Mouse (Mus musculus) heart, postnatal 0 days (tissue): ENCODE results near the gene Nmrk2.

Experiments used
- CTCF ChIP-seq: IDR thresholded peaks from 2 replicates; pipeline ENCODE4 v1.5.1; 2016; ENCODE audit warnings: antibody characterized with exemption, control low read depth, low read depth
- EP300 ChIP-seq: IDR thresholded peaks from 2 replicates; pipeline ENCODE4 v1.6.1; 2016; ENCODE audit warnings: antibody characterized with exemption, low read depth

- TF ChIP-seq CTCF (no peak), EP300 (no peak)
These were observed 6.6 kb downstream of the Nmrk2 start for GRCm38 (mm10) chr10:81195300-81195699.
